Mouse (Mus musculus): ENCODE data around the gene Ttll1.

Ttll1 gene

DNA sequence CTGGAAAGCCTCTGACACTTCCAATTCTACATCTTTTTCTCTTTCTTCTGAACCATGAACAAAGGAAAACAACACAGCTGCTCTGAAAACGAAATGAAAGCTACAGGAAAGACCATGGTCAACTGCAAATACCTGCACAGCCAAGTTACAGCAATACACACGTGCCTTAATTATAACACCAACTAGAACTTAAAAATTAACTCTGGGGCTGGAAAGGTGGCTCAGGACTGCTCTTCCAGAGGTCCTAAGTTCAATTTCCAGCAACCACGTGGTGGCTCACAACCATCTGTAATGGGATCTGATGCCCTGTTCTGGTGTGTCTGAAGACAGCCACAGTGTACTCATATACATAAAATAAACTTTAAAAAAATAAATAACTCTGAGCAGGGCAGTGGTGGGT lies 55.7 kb downstream of the Ttll1 start:
- no peak for DNase-seq (ENCODE audit: extremely low spot score)

DNA sequence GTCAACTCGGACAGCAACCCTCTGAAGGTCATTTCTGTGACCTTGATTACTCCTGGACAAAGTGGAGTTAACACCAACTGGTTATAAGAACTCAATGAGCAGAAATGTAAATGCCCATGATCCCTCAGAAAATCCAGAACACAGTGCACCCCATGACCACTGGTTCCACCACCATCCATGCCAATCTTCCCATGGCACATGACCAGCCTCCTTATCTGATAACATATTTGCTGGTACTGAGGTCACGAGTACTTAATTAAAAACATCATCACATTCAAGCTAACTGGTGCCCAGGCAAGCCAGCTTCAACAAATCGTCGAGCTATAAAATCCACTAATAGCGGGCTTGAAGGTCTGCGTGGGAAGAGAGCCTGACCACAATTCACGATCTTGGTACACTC lies 56.3 kb downstream of the Ttll1 start:
- DNase-seq (ENCODE audit: extremely low spot score), result no peak

- DNase-seq (ENCODE audit: extremely low spot score), result no peak
These were observed 56.8 kb downstream of the Ttll1 start for GRCm38 (mm10) chr15:83453879-83454278.

GRCm38 (mm10) chr15:83452219-83452760 lies 58.4 kb downstream of the Ttll1 start:
- DNase-seq (ENCODE audit: extremely low spot score), result no peak

GRCm38 (mm10) chr15:83451621-83452210 lies 59.0 kb downstream of the Ttll1 start:
- no peak for DNase-seq (ENCODE audit: extremely low spot score)

- no peak for DNase-seq (ENCODE audit: extremely low spot score)
These were observed 60.7 kb downstream of the Ttll1 start for GRCm38 (mm10) chr15:83450007-83450406.

- DNase-seq (ENCODE audit: extremely low spot score), result no peak
These were observed 62.0 kb downstream of the Ttll1 start for GRCm38 (mm10) chr15:83448646-83449045.

DNA sequence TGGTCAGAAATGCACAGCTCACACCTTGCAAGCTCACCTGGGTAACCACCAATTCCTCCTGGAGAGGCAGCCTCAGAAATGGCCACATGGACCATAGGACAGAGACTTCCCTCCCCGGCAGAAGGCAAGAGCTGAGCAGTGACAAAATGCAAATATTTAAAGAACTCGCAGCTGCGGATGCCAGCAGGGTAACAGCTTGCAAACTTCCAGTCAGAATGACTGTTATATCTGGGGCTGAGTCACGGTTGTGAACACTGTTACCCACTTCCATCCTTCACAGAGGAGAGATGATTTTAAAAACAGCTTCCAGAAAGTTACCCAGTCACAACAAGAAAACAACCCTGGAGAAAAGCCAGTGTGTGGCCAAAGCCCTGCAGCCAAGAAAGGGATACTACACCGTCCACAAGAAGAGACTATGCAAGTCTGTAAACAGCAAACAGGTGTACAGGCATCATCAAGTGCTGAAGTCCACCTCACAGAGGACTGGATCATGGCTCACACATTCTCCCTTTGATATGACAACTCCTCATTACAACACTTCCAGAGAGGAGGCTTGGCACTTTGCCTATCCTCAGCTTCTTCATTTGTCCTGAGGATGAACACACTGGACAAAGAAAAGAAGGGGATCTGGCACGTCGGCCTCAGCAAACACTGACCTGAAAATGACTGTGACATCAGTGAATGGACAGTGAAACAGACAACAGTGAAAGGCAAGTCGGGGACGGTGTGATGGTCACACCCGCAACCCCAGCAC lies 62.7 kb downstream of the Ttll1 start:
- no peak for DNase-seq (ENCODE audit: extremely low spot score)

DNA sequence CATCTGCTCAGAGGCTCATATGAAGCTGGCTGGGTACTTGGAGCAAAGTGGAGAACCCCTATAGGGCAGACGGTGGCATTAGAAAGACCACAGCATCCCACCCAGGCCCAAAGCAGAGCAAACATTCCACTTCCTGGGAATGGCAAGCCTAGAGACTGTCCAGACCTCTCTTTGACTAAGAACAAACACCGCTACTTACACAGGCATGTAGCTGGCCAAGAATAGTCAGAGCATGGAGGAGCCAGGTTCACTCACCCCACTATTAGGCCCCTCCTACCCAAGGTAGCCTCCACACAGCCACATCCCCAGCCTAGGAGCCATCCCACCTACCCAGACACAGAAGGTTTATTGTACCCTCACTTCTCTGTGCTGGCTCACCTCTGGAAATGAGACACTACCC lies 64.8 kb downstream of the Ttll1 start:
- DNase-seq (ENCODE audit: extremely low spot score), result no peak

DNA sequence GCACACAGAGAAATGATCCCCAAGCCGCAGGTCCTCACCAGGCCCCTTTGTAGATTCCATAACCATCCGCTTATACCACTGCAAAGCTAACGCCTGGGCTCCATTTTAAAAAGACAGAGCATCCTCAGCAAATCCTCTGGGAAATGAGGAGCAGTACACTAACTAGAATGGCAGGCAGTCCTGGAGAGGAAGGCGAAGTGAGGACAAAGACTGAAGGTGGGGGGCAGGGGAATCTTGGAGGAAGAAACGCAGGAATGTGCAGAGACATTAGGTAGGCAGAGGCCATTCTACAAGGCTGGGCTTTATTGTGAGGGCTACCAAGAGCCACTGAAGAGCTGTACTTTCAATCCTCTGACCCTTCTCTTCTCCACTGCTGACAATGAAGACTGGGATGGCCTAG lies 65.3 kb downstream of the Ttll1 start:
- DNase-seq (ENCODE audit: extremely low spot score), result no peak

DNA sequence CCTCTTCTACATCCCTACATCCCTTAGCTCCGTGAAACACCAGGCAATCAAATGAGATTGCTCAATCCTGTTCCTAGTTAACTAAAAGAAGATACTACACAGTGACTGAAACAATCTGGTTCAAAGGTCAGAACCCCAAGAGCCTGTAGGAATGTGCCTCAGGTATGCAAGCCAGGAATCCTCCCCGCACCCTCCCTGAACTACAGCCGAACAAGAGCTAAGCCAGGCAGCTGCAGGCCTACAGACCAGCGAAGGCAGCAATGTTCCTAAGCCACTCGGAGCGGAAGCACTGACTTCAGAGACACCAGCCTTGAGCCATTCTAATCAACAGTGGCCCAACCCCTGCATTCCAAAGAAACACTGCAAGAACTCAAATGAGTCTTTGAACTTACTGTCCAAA lies 66.3 kb downstream of the Ttll1 start:
- DNase-seq (ENCODE audit: extremely low spot score), result no peak

- no peak for DNase-seq (ENCODE audit: extremely low spot score)
These were observed 68.1 kb downstream of the Ttll1 start for GRCm38 (mm10) chr15:83442495-83443037.

DNA sequence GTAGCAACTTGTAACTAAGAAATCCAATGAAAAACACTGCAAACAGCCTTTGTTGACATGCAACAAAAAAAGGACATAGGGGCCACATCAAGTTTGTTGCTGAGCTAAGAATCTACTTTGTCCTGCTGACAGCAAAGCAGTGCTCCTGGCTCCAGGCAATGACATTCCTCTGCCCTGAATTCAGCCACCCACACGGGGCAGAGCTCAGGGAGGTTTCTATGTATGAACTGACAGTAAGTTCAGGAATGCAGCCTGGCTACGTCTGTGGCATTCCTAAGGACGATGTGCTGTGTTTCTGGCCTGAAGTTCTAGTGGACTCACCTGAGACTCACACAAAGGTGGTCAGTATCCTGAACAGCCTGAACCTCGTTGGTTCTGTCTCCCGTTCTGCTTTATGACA lies 70.0 kb downstream of the Ttll1 start:
- DNase-seq (ENCODE audit: extremely low spot score), result no peak

DNA sequence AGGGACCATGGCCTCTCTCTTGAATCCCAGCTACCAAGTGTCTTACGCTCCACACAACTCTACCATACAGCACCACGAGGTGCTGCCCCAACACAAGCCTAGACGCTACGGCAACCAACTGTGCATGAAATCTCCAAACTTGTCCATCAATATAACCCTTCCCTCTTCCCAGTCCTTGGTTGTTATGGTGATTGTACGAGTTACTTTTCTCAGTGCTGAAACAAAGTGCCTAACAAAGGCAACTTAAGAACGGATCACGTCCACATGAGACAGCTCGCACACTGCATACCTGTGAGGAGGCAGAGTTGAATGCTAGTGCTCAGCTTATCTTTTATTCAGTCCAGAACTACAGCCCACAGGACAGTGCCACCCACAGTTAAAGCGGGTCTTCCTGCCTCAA lies 74.2 kb downstream of the Ttll1 start:
- no peak for DNase-seq (ENCODE audit: extremely low spot score)

GRCm38 (mm10) chr15:83435324-83436090 lies 75.2 kb downstream of the Ttll1 start:
- no peak for DNase-seq (ENCODE audit: extremely low spot score)

GRCm38 (mm10) chr15:83434692-83435091 lies 76.0 kb downstream of the Ttll1 start:
- no peak for DNase-seq (ENCODE audit: extremely low spot score)
